Mouse (Mus musculus): ENCODE results near the gene Rbfox3. TPM values are rescaled to one million over a fixed set of nuclear protein-coding genes. Genes with fewer than 3 reads are reported as not detected.

The Rbfox3 gene
- total RNA-seq, 2 experiments from 2014 or later = 0.26 to 0.63 TPM

DNA sequence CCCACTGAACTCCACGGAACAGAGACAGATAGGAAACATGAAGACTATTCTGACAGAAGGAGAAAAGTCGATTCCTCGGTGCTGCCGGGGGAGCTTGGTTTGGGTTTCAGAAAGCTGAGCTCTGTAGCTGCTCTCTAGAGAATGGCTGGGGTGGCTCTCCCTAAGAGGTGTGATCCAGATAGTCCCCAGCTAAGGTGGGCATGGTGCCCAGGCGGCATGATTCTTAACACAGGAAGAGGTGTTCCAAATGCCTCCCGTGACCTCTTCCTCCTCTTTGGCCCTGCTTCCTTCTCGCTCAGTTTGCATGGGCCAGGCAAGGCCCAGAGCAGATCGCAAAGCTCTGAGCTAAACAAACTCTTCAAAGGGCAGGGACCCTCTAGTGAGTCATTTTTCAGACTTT, 243.0 kb downstream of the Rbfox3 start:
- DNase-seq = peak; percentile 15

DNA sequence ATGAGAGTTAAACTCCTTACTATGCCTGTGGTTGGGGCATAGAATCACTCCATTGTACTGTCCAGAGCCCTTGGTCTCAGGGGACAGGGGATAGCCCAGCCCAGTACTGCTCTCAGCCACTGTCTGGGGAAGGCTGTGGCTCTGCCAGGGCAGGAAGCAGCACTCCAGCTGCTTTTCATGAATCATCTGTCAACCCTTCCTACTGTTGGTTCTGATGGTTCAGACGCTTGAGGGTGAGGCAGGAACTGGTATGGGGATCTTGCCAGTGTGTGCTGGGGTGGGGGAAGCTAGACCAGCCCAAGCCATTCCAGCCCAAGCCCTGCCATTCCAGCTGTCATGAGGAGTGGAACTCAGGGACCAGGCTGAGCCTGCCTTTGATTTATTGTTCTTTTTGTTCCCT, 243.5 kb downstream of the Rbfox3 start:
- DNase-seq = no peak

DNA sequence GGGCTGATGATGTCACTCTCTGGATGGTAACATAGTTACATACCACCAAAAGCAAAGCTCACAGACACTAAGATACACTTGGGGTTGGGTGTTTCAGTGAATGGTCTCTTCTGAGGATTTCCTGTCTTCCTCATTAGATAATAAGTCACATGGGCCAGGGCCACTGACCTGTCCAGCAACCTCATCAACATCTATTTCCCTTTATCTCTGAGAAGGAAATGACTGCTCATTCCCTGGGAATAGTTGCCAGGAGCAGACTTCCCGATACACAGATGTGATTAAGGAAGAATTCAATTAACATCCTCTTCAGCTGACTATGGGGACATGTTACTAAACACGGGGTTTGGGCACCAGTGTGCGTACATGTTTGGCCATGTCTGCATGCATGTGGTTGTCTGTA, 245.2 kb downstream of the Rbfox3 start:
- no peak for DNase-seq

GRCm38 (mm10) chr11:118663305-118663704, 248.1 kb downstream of the Rbfox3 start:
- DNase-seq = no peak

GRCm38 (mm10) chr11:118659305-118659704, 252.1 kb downstream of the Rbfox3 start:
- DNase-seq = peak; percentile 20

- DNase-seq = no peak
Measured at GRCm38 (mm10) chr11:118655833-118656232, 255.6 kb downstream of the Rbfox3 start.

DNA sequence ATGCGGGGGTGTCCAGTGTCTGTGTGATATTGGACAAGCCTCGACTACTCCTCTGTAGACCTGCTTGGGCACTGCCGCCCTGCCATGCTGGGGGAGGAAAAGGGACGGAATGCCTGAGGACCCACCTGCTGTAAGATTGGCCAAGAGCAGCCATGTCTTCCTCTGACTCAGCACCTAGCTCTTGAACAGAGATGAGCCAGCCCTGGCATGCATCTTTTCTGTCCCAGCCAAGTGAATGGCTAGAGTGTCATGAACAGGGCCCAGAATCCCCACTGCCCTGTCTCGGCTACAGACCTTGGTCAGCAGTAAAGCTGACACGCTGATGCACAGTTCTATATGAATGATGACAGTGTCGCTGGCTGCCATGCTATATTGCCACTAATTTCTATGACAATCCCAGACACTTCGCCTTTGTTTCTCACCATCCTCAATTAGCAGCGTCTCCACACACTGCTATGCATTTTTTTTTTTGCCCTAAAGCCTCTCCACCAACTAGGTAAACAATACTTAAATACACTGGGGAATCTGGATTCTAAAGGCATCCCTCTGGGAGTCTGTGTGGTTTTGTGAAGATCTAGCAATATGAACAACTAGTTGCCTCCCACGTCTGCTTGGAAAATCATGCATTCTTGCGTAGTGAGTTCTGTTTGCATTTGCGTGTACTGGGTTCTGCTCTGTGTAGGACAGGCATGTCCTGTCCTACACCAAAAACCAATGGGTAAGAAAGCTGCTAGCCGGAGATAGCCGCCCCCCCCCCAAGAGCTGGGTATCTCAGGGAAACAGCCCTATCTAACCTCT, 257.7 kb downstream of the Rbfox3 start:
- DNase-seq = no peak

GRCm38 (mm10) chr11:118652401-118653240, 258.8 kb downstream of the Rbfox3 start:
- DNase-seq = no peak

GRCm38 (mm10) chr11:118648369-118648768, 263.0 kb downstream of the Rbfox3 start:
- peak; percentile 63 for DNase-seq

DNA sequence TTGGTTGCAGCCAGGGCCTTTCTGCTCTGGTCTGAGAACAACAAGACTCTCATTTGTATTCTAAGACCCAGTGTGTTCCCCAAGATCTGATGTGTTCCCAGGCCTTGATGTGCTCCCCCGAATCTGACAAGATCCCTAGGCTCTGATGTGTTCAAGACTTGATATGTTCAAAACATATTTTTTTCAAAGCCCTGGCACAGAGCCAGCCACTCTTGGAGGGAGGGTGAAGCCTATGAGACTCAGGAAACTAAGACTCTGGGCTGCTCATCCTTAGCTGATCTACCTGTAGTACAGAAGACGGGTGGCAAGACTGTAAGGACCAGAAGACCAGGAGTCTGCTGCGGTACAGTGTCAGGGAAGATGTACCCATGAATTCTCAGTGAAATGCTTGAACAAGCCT, 264.5 kb downstream of the Rbfox3 start:
- DNase-seq = no peak

- no peak for DNase-seq
Measured at GRCm38 (mm10) chr11:118645158-118645557, 266.2 kb downstream of the Rbfox3 start.

DNA sequence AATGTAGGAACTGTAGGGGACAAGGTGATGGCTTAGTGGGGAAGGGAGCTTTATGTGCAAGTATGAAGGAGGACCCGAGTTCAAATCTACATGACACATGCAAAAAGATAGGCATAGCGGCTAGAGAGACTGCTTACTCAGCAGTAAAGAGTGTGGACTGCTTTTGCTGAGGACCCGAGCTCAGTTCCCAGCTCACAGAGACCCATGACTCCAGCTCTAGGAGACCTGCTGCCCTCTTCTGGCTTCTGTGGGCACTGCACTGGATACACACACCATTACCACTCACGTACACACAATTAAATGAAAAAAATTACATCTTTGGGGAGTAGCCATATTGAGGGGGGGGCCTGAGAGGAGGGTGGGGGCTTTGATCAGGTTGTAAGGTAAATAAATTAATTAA, 270.7 kb downstream of the Rbfox3 start:
- no peak for DNase-seq

- no peak for DNase-seq
Measured at GRCm38 (mm10) chr11:118637718-118638117, 273.7 kb downstream of the Rbfox3 start.

GRCm38 (mm10) chr11:118634647-118635046, 276.8 kb downstream of the Rbfox3 start:
- peak; percentile 35 for DNase-seq

- no peak for DNase-seq
Measured at GRCm38 (mm10) chr11:118629718-118630117, 281.7 kb downstream of the Rbfox3 start.

- no peak for DNase-seq
Measured at GRCm38 (mm10) chr11:118627541-118627940, 283.9 kb downstream of the Rbfox3 start.

- DNase-seq = no peak
Measured at GRCm38 (mm10) chr11:118620869-118621268, 290.5 kb downstream of the Rbfox3 start.

- DNase-seq = no peak
Measured at GRCm38 (mm10) chr11:118614126-118614525, 297.3 kb downstream of the Rbfox3 start.

- no peak for DNase-seq
Measured at GRCm38 (mm10) chr11:118610128-118610527, 301.3 kb downstream of the Rbfox3 start.

DNA sequence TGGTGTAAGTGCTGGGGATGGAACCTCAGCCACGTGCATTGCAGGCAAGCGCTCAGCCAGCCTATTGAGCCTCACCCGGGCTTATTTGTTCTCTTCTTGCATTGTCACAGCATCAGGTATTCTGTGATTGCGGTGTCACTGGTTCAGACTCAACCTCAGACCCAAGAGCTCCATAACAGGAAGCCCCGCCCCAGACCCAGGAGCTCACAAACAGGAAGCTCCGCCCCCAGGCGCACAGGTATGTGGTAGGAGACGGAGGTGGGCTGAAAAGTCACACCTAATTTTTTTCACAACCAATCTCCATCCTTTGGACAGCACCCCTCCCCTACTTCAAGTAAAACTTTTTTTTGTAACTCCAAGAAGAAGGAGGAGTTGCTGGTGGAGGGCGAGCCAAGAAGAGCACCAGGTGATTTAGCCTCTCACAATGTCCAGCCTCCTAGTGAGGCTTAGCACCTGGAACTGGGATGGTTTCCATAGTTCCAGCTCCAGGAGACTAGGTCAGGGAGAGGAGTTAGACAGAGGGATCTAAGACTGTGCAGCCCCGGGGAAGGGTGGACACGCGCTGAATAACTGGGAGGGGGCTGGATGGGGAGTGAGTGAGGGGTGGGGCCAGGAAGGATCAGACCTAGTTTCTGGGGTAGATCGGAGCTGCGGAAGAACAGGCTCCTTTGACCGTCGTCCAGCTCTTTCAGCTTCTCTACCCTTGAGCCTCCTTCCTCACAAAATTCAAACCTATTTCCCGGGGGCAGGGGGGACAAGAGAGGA, 302.0 kb downstream of the Rbfox3 start:
- DNase-seq = no peak

DNA sequence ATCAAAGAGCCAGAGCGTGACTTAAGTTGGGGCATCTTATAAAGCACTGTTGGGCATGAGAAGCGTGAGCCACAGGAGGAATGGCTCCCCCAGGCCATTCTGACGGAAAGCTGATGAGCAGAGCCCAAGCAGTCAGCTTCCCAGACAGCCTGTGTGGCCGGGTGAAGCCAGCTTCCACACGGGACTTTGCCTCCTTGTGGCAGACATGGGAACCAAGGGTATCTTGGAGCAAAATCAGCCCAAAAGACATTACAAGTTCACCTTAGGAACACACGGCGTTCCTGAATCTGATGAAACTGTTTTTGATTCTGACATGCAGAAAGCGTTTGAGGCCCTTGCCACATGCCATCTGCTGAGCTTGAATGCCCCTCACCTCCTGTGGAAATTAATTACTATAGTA, 303.5 kb downstream of the Rbfox3 start:
- DNase-seq = no peak

DNA sequence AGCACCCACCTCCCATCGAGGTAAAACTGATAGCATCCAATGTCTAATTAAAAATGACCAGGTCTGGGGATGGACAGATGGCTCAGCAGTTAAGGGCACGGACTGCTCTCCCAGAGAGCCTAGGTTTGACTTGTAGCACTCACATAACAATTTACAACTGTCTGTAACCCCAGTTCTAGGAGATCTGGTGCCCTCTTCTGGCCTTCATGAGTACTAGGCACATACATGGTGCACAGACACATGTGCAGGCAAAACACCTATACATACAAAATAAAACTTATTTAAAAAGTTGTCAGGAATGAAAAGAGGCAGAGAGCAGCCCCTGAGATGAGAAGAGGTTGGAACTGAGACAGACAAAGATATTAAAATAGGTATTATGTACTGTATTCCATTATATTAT, 305.8 kb downstream of the Rbfox3 start:
- no peak for DNase-seq

GRCm38 (mm10) chr11:118604206-118604605, 307.2 kb downstream of the Rbfox3 start:
- no peak for DNase-seq
